Mouse (Mus musculus) neural tube, embryonic 11.5 days (tissue): ENCODE measurements around the gene Wfdc18. TPM values are rescaled to one million over a fixed set of nuclear protein-coding genes. Genes with fewer than 3 reads are reported as not detected.

Experiments used
- ATAC-seq: fragments of 200-750 bp; cut with Nextera tagmentation; 2 replicates; pipeline ENCODE4 v1.8.0; 2017; ENCODE audit warnings: moderate number of reproducible peaks, mild to moderate bottlenecking, moderate TSS enrichment, moderate library complexity; ENCODE audit not compliant: insufficient read depth, low FRiP score, low TSS enrichment
- DNase-seq: peaks from one replicate; pipeline ENCODE4 v3.0.0-alpha.2; 2015; ENCODE audit warnings: low spot score
- H3K27ac ChIP-seq: fragments of 300-500 bp; sonication (generic); 2 replicates; pipeline ENCODE4 v1.5.1; 2014; ENCODE audit warnings: low read depth, mild to moderate bottlenecking, low read length
- H3K27me3 ChIP-seq: fragments of 300-500 bp; sonication (generic); 2 replicates; pipeline ENCODE4 v1.6.1; 2014; ENCODE audit warnings: mild to moderate bottlenecking, low read length, mixed read lengths; ENCODE audit not compliant: control insufficient read depth, insufficient read depth
- H3K36me3 ChIP-seq: fragments of 300-500 bp; sonication (generic); 2 replicates; pipeline ENCODE4 v1.6.1; 2014; ENCODE audit warnings: mild to moderate bottlenecking, low read length, moderate library complexity, mixed read lengths; ENCODE audit not compliant: control insufficient read depth, insufficient read depth
- H3K4me1 ChIP-seq: fragments of 300-500 bp; sonication (generic); 2 replicates; pipeline ENCODE4 v1.6.1; 2014; ENCODE audit warnings: low read length, mixed read lengths; ENCODE audit not compliant: control insufficient read depth, insufficient read depth
- H3K4me2 ChIP-seq: fragments of 300-500 bp; sonication (generic); 2 replicates; pipeline ENCODE4 v1.6.1; 2014; ENCODE audit warnings: low read depth, mild to moderate bottlenecking, moderate library complexity
- H3K4me3 ChIP-seq: fragments of 300-500 bp; sonication (generic); 2 replicates; pipeline ENCODE4 v1.5.1; 2014; ENCODE audit warnings: low read depth, low read length
- H3K9ac ChIP-seq: fragments of 300-500 bp; sonication (generic); 2 replicates; pipeline ENCODE4 v1.6.1; 2014; ENCODE audit warnings: mild to moderate bottlenecking, low read length
- H3K9me3 ChIP-seq: fragments of 300-500 bp; sonication (generic); 2 replicates; pipeline ENCODE4 v1.6.1; 2016; ENCODE audit warnings: low read length; ENCODE audit not compliant: control insufficient read depth
- WGBS: fragments of 180-500 bp; shearing (Covaris S2); extraction: QIAGEN DNeasy Blood & Tissue Kit; methylation state at CpG from one replicate; pipeline ENCODE4 v1.1.7; 2014; 5-methylcytosine and 5-hydroxymethylcytosine counted together
- polyA plus RNA-seq: library from polyadenylated mRNA; unstranded; fragments of >200 nt; fragmentation: Nextera tagmentation; extraction: Ambion mirVana; gene quantifications from 2 replicates; pipeline ENCODE4 v1.2.1, GENCODE M21; 2014

The Wfdc18 gene
- polyA plus RNA-seq, 1 experiment from 2014 or later: not detected

DNA sequence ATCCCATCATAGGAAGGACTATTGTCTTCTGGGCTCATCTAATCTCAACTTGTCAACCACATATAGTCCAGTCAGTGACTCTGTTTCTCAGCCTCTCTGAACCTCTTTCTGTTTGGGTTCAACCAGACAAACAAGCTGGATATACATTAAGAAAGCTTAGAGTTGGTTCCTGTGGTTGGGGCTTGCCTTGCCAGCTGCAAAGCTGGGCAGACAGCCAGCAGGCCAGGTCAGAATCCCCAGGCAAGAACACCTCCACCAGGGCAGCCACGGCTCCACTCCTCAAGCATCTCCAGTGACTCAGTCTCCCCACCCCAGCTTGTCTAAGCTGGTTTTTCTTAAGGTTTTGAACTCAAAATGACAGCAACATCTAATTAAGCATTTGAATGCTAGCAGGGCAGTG, 3.9 kb downstream of the Wfdc18 start:
- Histone ChIP-seq H3K9ac (no peak overlapping the region), H3K27me3 (no peaks in the 10 kb centered on the region), H3K9me3 (no peaks in the 10 kb centered on the region), H3K27ac (no peak overlapping the region), H3K4me2 (no peak overlapping the region), H3K4me3 (no peak overlapping the region), H3K4me1 (no peaks in the 10 kb centered on the region), H3K36me3 (no peaks in the 10 kb centered on the region)
- ATAC-seq (no peak), DNase-seq (no peak)
- WGBS: 85% methylated on average over 1 of the region's 1 CpGs

DNA sequence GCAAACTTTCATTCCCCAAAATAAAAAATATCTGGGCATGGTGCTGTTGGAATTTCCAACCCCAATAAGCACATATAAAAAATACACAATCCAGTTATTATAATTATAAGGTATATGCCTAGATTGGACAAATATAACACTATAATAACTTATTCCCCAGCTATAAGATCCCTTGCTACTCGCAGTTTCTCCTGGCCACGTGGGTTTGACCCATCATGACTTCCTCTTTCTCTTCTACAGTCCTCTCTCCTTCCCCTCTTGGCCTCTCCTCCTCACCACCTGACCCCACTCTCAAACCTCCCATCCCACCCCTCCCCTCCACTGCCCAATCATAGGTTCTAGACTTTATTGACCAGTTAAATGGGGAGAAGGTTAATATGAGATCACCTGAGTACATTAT, 5.1 kb downstream of the Wfdc18 start:
- Histone ChIP-seq H3K27me3 (no peaks in the 10 kb centered on the region), H3K9ac (no peak overlapping the region), H3K4me2 (no peak overlapping the region), H3K27ac (no peak overlapping the region), H3K9me3 (no peaks in the 10 kb centered on the region), H3K36me3 (no peaks in the 10 kb centered on the region), H3K4me3 (no peak overlapping the region), H3K4me1 (no peaks in the 10 kb centered on the region)
- DNase-seq: no peak
- WGBS: 84% methylated on average over 2 of the region's 2 CpGs
- ATAC-seq: no peak

DNA sequence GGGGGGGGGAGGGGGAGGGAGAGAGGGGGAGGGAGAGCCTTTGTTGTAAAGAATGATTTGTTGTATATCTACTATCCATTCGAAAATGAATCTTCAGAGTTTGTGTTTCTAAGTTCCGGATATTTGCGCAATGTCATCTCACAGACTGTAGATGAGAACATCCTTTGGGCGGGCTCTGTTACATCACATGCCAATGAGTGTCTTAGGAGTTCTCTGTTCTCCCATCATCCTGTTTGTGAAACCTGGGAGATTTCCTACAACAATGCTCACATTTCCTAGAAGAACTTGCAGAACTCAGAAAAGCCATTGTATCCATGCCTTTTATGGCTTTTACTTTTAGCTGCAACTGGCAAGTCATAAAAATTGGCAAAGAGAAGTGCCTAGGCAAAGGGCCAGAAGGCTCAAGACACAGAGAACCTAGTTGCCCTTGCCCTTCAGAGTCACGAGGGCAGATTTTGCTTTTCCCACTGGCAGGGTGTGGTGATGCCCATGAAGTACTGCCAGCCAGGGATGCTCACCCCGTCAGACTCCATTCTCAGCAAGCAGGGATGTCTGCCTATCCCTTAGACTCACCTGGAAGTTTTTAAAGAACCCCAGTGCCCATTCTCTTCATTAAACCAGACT, 8.3 kb downstream of the Wfdc18 start:
- DNase-seq: no peak
- Histone ChIP-seq H3K9me3 (no peaks in the 10 kb centered on the region), H3K36me3 (no peaks in the 10 kb centered on the region), H3K4me3 (no peak overlapping the region), H3K27me3 (no peaks in the 10 kb centered on the region), H3K27ac (no peak overlapping the region), H3K4me2 (no peak overlapping the region), H3K9ac (no peak overlapping the region), H3K4me1 (no peaks in the 10 kb centered on the region)
- 89% methylated on average over 6 of the region's 6 CpGs for WGBS
- no peak for ATAC-seq

- Histone ChIP-seq H3K4me3 (no peak overlapping the region), H3K4me1 (no peaks in the 10 kb centered on the region), H3K36me3 (no peaks in the 10 kb centered on the region), H3K27me3 (no peaks in the 10 kb centered on the region), H3K9me3 (no peaks in the 10 kb centered on the region), H3K27ac (no peak overlapping the region), H3K9ac (no peak overlapping the region), H3K4me2 (no peak overlapping the region)
- DNase-seq (no peak), ATAC-seq (no peak)
These were observed 12.0 kb downstream of the Wfdc18 start for GRCm38 (mm10) chr11:83720766-83721165.

- no peak overlapping the region for H3K9ac ChIP-seq
- no peak overlapping the region for H3K4me2 ChIP-seq
- H3K27me3 ChIP-seq: no peaks in the 10 kb centered on the region
- WGBS: 67% methylated on average over 3 of the region's 3 CpGs
- H3K36me3 ChIP-seq: no peaks in the 10 kb centered on the region
- DNase-seq (no peak), ATAC-seq (no peak)
- H3K27ac ChIP-seq: no peak overlapping the region
- no peaks in the 10 kb centered on the region for H3K4me1 ChIP-seq
- H3K4me3 ChIP-seq: no peak overlapping the region
- H3K9me3 ChIP-seq: no peaks in the 10 kb centered on the region
These were observed 20.1 kb downstream of the Wfdc18 start for GRCm38 (mm10) chr11:83728757-83729432.

GRCm38 (mm10) chr11:83731116-83731515, 22.3 kb downstream of the Wfdc18 start:
- H3K4me2 ChIP-seq: no peak overlapping the region
- H3K9ac ChIP-seq: no peak overlapping the region
- DNase-seq (no peak), ATAC-seq (no peak)
- no peaks in the 10 kb centered on the region for H3K27me3 ChIP-seq
- H3K36me3 ChIP-seq: no peaks in the 10 kb centered on the region
- no peaks in the 10 kb centered on the region for H3K9me3 ChIP-seq
- H3K4me3 ChIP-seq: no peak overlapping the region
- no peak overlapping the region for H3K27ac ChIP-seq
- H3K4me1 ChIP-seq: no peaks in the 10 kb centered on the region
- WGBS: 86% methylated on average over 1 of the region's 1 CpGs

DNA sequence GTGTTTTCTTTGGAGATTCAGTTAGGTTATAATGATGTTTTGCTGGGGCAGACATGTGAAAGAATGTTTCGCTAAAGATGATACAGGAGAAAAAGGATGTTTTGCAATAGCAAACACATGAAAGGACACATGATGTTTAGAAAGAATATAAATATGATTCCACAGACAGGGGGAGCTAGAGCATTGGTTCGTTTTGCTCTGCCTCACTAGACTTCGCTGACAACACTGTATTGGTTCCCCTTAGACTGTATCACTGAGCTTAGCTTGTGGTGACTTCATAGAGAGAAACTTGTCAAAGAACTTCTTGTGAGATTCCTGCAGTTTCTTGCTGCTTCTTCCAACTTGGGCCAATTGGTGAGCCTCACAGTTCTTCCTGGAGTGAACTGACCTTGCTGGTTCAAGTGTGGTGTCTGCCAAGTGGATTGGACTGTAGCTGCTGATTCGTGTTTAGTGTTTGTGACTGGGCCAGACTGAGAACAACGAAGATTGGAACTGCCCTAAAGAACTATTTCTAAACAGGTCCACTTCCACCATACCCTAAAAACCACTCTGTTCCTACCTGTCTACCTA, 24.3 kb downstream of the Wfdc18 start:
- Histone ChIP-seq H3K27me3 (no peaks in the 10 kb centered on the region), H3K4me1 (no peaks in the 10 kb centered on the region), H3K4me2 (no peak overlapping the region), H3K36me3 (no peaks in the 10 kb centered on the region), H3K27ac (no peak overlapping the region), H3K9me3 (no peaks in the 10 kb centered on the region), H3K9ac (no peak overlapping the region), H3K4me3 (no peak overlapping the region)
- ATAC-seq (no peak), DNase-seq (no peak)
- 83% methylated on average over 5 of the region's 5 CpGs for WGBS

- WGBS: 90% methylated on average over 1 of the region's 1 CpGs
- Histone ChIP-seq H3K27me3 (no peaks in the 10 kb centered on the region), H3K4me1 (no peaks in the 10 kb centered on the region), H3K4me2 (no peak overlapping the region), H3K4me3 (no peak overlapping the region), H3K9me3 (no peaks in the 10 kb centered on the region), H3K36me3 (no peaks in the 10 kb centered on the region), H3K9ac (no peak overlapping the region), H3K27ac (no peak overlapping the region)
- DNase-seq (no peak), ATAC-seq (no peak)
These were observed 25.4 kb downstream of the Wfdc18 start for GRCm38 (mm10) chr11:83734215-83734614.

- H3K9ac ChIP-seq: no peak overlapping the region
- H3K9me3 ChIP-seq: no peaks in the 10 kb centered on the region
- H3K27ac ChIP-seq: no peak overlapping the region
- 67% methylated on average over 2 of the region's 2 CpGs for WGBS
- H3K27me3 ChIP-seq: no peaks in the 10 kb centered on the region
- H3K4me3 ChIP-seq: no peak overlapping the region
- no peaks in the 10 kb centered on the region for H3K36me3 ChIP-seq
- DNase-seq (no peak), ATAC-seq (no peak)
- no peaks in the 10 kb centered on the region for H3K4me1 ChIP-seq
- H3K4me2 ChIP-seq: no peak overlapping the region
These were observed 27.1 kb downstream of the Wfdc18 start for GRCm38 (mm10) chr11:83735881-83736280.
